Mouse (Mus musculus) forebrain, embryonic 16.5 days (tissue): ENCODE measurements around the gene Gda. TPM values are rescaled to one million over a fixed set of nuclear protein-coding genes. Genes with fewer than 3 reads are reported as not detected.

Experiments
- ATAC-seq: fragments of 200-750 bp; cut with Nextera tagmentation; 2 replicates; pipeline ENCODE4 v1.8.0; 2017; ENCODE audit warnings: mild to moderate bottlenecking, moderate library complexity
- H3K27ac ChIP-seq: fragments of 300-500 bp; sonication (generic); 2 replicates; pipeline ENCODE4 v1.5.1; 2014; ENCODE audit warnings: low read length, control low read depth
- H3K27me3 ChIP-seq: fragments of 300-500 bp; sonication (generic); replicated peaks from 2 replicates; pipeline ENCODE4 v1.6.1; 2014; ENCODE audit warnings: low read length; ENCODE audit not compliant: control insufficient read depth, insufficient read depth
- H3K36me3 ChIP-seq: fragments of 300-500 bp; sonication (generic); 2 replicates; pipeline ENCODE4 v1.6.1; 2014; ENCODE audit not compliant: control insufficient read depth, insufficient read depth
- H3K4me1 ChIP-seq: fragments of 300-500 bp; sonication (generic); replicated peaks from 2 replicates; pipeline ENCODE4 v1.6.1; 2014; ENCODE audit warnings: low read length; ENCODE audit not compliant: control insufficient read depth, insufficient read depth
- H3K4me2 ChIP-seq: fragments of 300-500 bp; sonication (generic); 2 replicates; pipeline ENCODE4 v1.6.1; 2014; ENCODE audit warnings: mild to moderate bottlenecking, low read length, control low read depth
- H3K4me3 ChIP-seq: fragments of 300-500 bp; sonication (generic); replicated peaks from 2 replicates; pipeline ENCODE4 v1.5.1; 2014; ENCODE audit warnings: mild to moderate bottlenecking, low read length, control low read depth
- H3K9ac ChIP-seq: fragments of 300-500 bp; sonication (generic); replicated peaks from 2 replicates; pipeline ENCODE4 v1.6.1; 2014; ENCODE audit warnings: low read depth, low read length, control low read depth
- H3K9me3 ChIP-seq: fragments of 300-500 bp; sonication (generic); 2 replicates; pipeline ENCODE4 v1.6.1; 2016; ENCODE audit warnings: low read length; ENCODE audit not compliant: control insufficient read depth
- whole genome bisulfite sequencing: fragments of 180-500 bp; shearing (Covaris S2); extraction: QIAGEN DNeasy Blood & Tissue Kit; methylation state at CpG from one replicate; pipeline ENCODE4 v1.1.7; 2014; 5-methylcytosine and 5-hydroxymethylcytosine counted together
- polyA plus RNA-seq: library from polyadenylated mRNA; unstranded; fragments of >200 nt; fragmentation: Nextera tagmentation; extraction: Ambion mirVana; gene quantifications from 2 replicates; pipeline ENCODE4 v1.2.1, GENCODE M21; 2015

The Gda gene
- polyA plus RNA-seq, 1 experiment from 2014 or later = 4.4 TPM

DNA sequence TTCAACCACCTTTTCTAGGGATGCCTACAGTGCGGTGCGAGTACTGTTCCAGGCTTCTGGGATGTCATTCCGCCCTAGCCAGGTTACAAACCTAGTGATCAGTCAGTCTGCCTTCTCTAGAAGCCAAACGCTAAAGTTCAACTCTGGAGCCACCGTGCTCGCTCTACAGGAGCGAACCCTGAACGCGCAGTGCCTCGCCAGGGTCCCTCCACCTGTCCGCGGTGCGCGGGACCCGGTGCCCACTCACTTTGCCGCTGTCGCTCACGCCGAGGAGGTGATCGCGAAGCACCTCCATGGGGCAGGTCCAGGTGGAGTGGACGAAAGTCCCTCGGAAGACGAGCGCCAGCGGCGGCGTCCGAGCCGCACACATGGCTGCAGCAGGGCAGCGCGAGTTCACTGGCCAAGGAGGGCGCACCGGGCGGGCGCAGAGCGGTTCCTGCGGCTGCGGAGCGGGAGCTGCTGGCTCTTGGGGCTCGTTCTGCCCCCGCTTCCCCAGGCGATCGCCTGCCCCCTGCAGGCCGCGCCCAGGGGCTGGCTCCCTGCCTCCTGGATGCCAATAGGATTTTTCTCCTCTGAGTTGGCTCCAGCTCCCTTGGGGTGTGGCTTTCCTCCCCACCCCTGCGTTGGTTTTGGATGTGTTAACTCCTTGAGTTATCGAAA lies 994 bp downstream of the Gda start:
- H3K4me3 ChIP-seq = peak overlapping the region; percentile 48

GRCm38 (mm10) chr19:21461221-21461960 lies 11.9 kb downstream of the Gda start:
- Histone ChIP-seq H3K4me3 (no peak overlapping the region), H3K36me3 (no peaks in the 10 kb centered on the region), H3K27me3 (no peaks in the 10 kb centered on the region), H3K9ac (no peak overlapping the region), H3K27ac (no peak overlapping the region), H3K4me2 (no peak overlapping the region), H3K9me3 (no peaks in the 10 kb centered on the region; the same call in 1 of the 2 replicates), H3K4me1 (no peaks in the 10 kb centered on the region)
- whole genome bisulfite sequencing = 72% methylated on average over 5 of the region's 5 CpGs
- ATAC-seq = no peak

More for the DNA sequence above, 994 bp downstream of the Gda start:
- peaks cover 6% of the 10 kb centered on the region for H3K4me1 ChIP-seq
- peaks cover 15% of the 10 kb centered on the region for H3K27me3 ChIP-seq
- H3K9ac ChIP-seq = peak overlapping the region; percentile 53
- H3K27ac ChIP-seq = no peak overlapping the region
- peak; percentile 74 for ATAC-seq
- 0 out of 2 replicates have a peak, but pooled peaks cover 2% of the 10 kb centered on the region for H3K9me3 ChIP-seq
- H3K36me3 ChIP-seq = no peaks in the 10 kb centered on the region
- 1% methylated on average over 47 of the region's 48 CpGs for WGBS
- peak overlapping the region; percentile 79 for H3K4me2 ChIP-seq

DNA sequence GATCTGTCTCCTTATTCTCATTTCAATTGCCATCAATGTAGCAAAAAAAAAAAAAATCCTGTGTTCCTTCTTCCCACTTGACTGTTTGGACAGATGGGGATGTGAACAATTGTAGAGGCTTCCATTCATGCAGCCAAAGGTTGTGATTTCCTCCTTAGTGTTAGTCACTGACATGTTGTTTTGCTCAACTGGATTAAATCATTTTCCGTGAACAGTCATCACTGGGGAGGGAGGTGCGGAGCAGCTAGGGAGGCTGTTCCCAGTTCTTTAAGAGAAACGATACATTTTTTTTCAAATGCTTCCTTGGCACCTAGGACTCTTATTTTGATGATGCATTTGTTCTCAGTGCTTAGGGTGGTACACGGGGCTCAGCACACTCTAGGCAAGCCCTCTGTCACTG lies 15.8 kb downstream of the Gda start:
- no peak for ATAC-seq
- H3K9me3 ChIP-seq = no peaks in the 10 kb centered on the region; the same call in 1 of the 2 replicates
- H3K27me3 ChIP-seq = no peaks in the 10 kb centered on the region
- WGBS = 70% methylated on average over 4 of the region's 4 CpGs
- no peak overlapping the region for H3K27ac ChIP-seq
- no peaks in the 10 kb centered on the region for H3K4me1 ChIP-seq
- H3K36me3 ChIP-seq = no peaks in the 10 kb centered on the region
- H3K4me2 ChIP-seq = no peak overlapping the region
- no peak overlapping the region for H3K4me3 ChIP-seq
- H3K9ac ChIP-seq = no peak overlapping the region

- Histone ChIP-seq H3K27ac (no peak overlapping the region), H3K4me2 (no peak overlapping the region), H3K4me3 (no peak overlapping the region), H3K4me1 (no peaks in the 10 kb centered on the region), H3K9me3 (no peaks in the 10 kb centered on the region), H3K27me3 (no peaks in the 10 kb centered on the region), H3K9ac (no peak overlapping the region), H3K36me3 (no peaks in the 10 kb centered on the region)
- ATAC-seq = no peak
- 71% methylated on average over 3 of the region's 3 CpGs for WGBS
Observed at GRCm38 (mm10) chr19:21441787-21442186, 31.5 kb downstream of the Gda start.

- ATAC-seq = no peak
- H3K36me3 ChIP-seq = no peaks in the 10 kb centered on the region
- H3K4me3 ChIP-seq = no peak overlapping the region
- H3K27me3 ChIP-seq = no peaks in the 10 kb centered on the region
- H3K4me2 ChIP-seq = no peak overlapping the region
- H3K9me3 ChIP-seq = no peaks in the 10 kb centered on the region
- H3K9ac ChIP-seq = no peak overlapping the region
- no peak overlapping the region for H3K27ac ChIP-seq
- H3K4me1 ChIP-seq = no peaks in the 10 kb centered on the region
- 87% methylated on average over 6 of the region's 6 CpGs for WGBS
Observed at GRCm38 (mm10) chr19:21440841-21441240, 32.4 kb downstream of the Gda start.

GRCm38 (mm10) chr19:21439141-21439737 lies 34.0 kb downstream of the Gda start:
- Histone ChIP-seq H3K36me3 (no peaks in the 10 kb centered on the region), H3K4me3 (no peak overlapping the region), H3K27me3 (no peaks in the 10 kb centered on the region), H3K4me1 (no peaks in the 10 kb centered on the region), H3K9ac (no peak overlapping the region), H3K9me3 (no peaks in the 10 kb centered on the region), H3K4me2 (no peak overlapping the region), H3K27ac (no peak overlapping the region)
- no peak for ATAC-seq
- 70% methylated on average over 3 of the region's 3 CpGs for WGBS

DNA sequence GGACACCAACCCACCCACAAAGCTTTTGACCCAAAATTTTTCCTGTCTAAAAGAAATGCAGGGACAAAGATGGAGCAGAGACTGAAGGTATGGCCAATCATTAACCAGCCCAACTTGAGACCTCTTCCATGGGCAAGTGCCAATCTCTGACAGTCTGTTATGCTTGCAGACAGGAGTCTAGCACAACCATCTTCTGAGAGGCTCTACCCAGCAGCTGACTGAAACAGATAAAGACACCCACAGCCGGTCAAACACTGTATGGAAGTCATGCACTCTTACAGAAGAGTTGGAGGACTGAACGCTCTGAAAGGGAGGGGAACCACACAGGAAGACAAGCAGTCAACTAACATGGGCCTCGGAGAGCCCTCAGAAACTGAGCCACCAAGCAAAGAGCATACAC lies 36.7 kb downstream of the Gda start:
- H3K4me2 ChIP-seq = no peak overlapping the region
- no peaks in the 10 kb centered on the region for H3K36me3 ChIP-seq
- no peak overlapping the region for H3K27ac ChIP-seq
- 85% methylated on average over 3 of the region's 3 CpGs for WGBS
- no peak for ATAC-seq
- no peaks in the 10 kb centered on the region for H3K4me1 ChIP-seq
- no peaks in the 10 kb centered on the region for H3K27me3 ChIP-seq
- no peak overlapping the region for H3K4me3 ChIP-seq
- no peak overlapping the region for H3K9ac ChIP-seq
- no peaks in the 10 kb centered on the region for H3K9me3 ChIP-seq

DNA sequence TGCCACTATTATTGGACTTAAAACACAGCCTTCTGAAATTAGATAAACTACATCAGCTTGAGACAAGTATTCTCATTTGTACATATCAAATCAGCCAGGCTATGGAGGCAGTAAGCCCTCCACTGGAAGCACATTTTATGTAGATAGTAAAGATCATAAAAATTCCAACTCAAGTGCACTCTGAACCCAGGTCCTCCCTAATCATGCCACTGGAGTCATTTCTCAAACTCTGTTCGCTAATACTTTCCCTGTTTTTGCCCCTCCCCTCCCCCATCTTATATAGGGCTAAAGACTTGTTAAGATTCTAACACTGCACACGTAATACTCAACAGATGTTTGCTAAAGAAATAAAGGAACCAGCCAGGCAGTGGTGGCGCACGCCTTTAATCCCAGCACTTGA lies 39.9 kb downstream of the Gda start:
- Histone ChIP-seq H3K36me3 (no peaks in the 10 kb centered on the region), H3K27ac (no peak overlapping the region), H3K9me3 (no peaks in the 10 kb centered on the region), H3K4me2 (no peak overlapping the region), H3K4me1 (no peaks in the 10 kb centered on the region), H3K27me3 (no peaks in the 10 kb centered on the region), H3K9ac (no peak overlapping the region), H3K4me3 (no peak overlapping the region)
- WGBS = 85% methylated on average over 4 of the region's 4 CpGs
- ATAC-seq = no peak

DNA sequence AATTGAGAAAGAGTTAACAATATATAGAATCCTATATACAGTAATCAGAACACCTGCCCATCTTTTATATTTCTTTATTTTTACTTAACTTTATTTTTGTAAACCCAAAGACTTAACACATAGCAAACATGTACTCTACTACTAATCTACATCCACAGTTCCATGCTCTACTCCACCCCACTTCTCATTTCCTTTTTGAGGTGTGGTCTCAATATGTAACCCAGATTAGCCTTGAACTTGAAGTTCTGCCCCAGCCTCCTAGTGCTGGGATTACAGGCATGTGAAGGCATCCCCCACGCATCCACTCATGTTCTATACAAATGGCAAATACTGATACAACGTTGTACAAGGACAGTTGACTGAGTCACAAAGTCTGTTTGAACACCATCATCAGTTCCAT lies 40.4 kb downstream of the Gda start:
- no peak for ATAC-seq
- no peaks in the 10 kb centered on the region for H3K9me3 ChIP-seq
- H3K4me3 ChIP-seq = no peak overlapping the region
- H3K27ac ChIP-seq = no peak overlapping the region
- no peaks in the 10 kb centered on the region for H3K4me1 ChIP-seq
- H3K27me3 ChIP-seq = no peaks in the 10 kb centered on the region
- 78% methylated on average over 2 of the region's 2 CpGs for WGBS
- H3K9ac ChIP-seq = no peak overlapping the region
- H3K36me3 ChIP-seq = no peaks in the 10 kb centered on the region
- no peak overlapping the region for H3K4me2 ChIP-seq
